Mouse (Mus musculus): ENCODE measurements around the gene Msi1. TPM values are rescaled to one million over a fixed set of nuclear protein-coding genes. Genes with fewer than 3 reads are reported as not detected.
"Not testable (repeated sequence)": the region's sequence is repeated elsewhere in the genome, so short reads cannot be mapped to it uniquely, and the experiment has no call there.

Gene Msi1
- polyA plus RNA-seq, 1 experiment: 1.7 TPM

GRCm38 (mm10) chr5:115433191-115433590 lies 3.8 kb downstream of the Msi1 start:
- DNase-seq (ENCODE audit: low spot score): no peak

DNA sequence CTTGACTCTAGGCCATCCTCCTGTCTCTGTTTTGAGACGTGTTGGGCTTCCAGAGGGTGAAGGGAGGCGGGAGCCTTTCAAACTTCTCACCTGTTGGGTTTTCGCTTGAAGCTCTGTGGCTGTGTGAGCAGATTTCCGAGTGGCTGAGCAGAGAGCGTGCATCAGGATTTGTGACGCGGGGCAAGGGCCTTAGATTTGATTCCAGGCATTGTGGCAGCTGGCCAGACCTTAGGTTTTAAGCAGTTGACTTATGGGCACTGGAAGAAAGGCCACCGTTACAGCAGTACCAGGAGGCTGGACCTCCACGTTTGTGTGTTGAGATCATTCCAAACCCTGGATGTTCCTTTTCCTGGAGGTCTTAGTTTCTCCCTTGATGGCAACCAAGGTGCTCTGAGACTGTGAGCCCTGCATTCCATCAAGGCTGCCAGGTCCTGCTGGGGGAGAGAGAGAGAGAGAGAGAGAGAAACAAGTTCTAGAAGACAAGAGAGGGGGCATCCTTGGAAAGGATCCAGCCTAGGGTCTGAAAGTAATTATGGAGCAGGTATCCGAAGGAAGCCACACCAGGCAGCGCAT lies 5.0 kb downstream of the Msi1 start:
- DNase-seq (ENCODE audit: low spot score): no peak

- DNase-seq (ENCODE audit: low spot score): no peak
These were observed 5.7 kb downstream of the Msi1 start for GRCm38 (mm10) chr5:115434853-115435754.

GRCm38 (mm10) chr5:115435755-115436379 lies 6.5 kb downstream of the Msi1 start:
- no peak for DNase-seq (ENCODE audit: low spot score)

- DNase-seq (ENCODE audit: low spot score): no peak
These were observed 7.2 kb downstream of the Msi1 start for GRCm38 (mm10) chr5:115436421-115437124.

DNA sequence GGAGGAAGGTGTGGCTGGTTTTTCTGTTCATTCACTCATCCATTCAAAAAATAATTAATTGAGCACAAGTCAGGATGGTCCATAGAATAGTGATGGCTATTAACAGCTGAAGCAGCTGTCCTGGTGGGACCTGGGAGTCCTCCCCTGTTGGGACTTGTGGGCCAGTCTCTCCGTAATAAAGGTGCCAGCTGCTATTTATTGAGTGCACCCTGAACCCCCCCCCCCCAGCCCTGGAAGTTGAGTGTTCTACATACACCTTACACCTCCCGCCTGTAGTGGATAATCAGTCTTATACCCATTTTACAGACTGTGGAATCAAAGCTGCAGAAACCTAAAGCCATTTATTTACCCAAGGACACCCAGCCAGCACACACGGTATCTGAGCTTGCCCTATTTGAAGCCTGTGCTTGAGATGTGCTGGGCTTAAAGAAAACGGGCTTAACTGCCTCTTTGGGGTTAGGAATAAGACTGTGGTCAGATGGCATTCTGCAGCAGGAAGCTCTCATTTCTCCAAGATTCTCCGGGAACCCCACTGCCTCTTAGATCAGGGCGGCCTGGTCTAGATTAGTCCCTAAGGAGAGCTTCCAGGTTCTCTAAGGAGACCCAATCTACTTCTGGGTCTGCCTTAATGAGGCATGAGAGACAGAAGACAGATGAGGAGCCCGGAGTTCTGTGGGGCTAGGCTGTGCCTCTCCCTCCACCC lies 8.0 kb downstream of the Msi1 start:
- no peak for DNase-seq (ENCODE audit: low spot score)

DNA sequence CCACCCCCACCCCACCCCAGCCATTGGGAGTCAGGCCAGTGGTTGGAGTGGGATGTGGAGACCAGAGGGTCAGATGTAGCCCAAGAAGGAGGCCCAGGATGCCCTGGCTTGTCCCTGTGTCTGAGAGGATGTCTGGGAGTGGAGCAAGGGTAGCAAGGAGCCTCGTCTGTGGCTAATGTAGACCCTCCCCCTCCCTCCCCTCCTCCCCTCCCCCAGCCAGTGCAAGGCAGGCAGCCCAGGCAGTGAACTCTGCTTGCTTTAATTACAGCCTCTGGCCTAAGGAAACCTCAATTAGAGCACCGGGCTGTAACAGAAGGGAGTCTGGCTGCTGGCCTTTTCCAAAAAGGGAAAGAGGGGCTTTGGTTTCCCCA lies 8.5 kb downstream of the Msi1 start:
- DNase-seq (ENCODE audit: low spot score): no peak

DNA sequence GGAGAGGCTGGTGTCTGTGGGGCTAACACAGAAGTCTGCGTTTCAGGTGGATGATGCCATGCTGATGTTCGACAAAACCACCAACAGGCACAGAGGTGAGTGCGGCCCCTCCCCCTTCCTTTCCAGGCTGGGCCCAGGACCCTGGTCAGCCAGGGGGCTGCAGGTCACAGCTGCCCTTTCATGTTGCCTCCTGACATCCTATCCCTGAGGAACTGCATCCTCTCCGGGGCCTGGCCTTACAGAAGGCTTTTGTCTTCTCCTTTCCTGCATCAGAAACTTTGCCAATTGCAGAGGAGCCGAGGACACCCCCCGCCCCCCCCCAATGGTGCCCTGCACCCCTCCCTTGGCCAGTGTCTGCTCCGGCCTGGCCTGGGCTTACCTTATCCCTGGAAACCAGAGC lies 9.3 kb downstream of the Msi1 start:
- DNase-seq (ENCODE audit: low spot score): no peak

- peak; percentile 41 for DNase-seq (ENCODE audit: low spot score)
These were observed 11.9 kb downstream of the Msi1 start for GRCm38 (mm10) chr5:115441205-115441849.

DNA sequence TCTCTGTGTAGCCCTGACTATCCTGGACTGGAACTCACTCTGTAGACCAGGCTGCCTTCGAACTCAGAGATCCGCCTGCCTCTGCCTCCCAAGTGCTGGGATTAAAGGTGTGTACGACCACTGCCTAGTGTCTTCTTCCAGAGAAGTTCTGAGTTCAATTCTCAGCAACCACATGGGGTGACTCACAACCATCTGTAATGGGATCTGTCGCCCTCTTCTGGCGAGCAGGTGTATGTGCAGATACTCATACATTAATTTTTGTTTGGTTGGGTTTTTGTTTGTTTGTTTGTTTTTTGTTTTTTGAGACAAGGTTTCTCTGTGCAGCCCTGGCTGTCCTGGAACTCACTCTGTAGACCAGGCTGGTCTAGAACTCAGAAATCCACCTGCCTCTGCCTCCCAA lies 13.3 kb downstream of the Msi1 start:
- not testable (repeated sequence) for DNase-seq (ENCODE audit: low spot score)

- DNase-seq (ENCODE audit: low spot score): no peak
These were observed 14.7 kb downstream of the Msi1 start for GRCm38 (mm10) chr5:115444130-115444529.

DNA sequence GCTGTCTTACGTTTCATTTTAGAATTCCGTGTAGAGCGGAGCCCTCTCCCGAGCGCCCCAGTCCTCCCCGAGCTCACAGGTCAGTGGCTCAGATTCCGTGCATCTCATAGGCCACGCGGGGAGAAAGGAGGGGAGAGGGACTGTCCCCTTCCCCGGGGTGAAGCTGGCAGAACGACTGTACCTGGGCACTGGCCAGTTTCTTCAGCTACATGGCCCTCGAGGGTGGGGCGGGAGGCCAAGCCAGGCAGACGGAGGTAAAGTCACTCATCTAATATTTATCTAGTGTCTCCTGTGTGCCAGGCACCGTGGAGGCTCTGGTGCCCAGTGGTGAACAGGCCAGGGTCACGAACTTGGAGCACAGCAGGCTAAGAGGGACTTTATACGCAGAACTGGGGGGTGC lies 17.7 kb downstream of the Msi1 start:
- DNase-seq (ENCODE audit: low spot score): no peak

GRCm38 (mm10) chr5:115449247-115449646 lies 19.8 kb downstream of the Msi1 start:
- DNase-seq (ENCODE audit: low spot score): no peak

- no peak for DNase-seq (ENCODE audit: low spot score)
These were observed 21.3 kb downstream of the Msi1 start for GRCm38 (mm10) chr5:115450410-115451317.

GRCm38 (mm10) chr5:115454422-115455090 lies 25.2 kb downstream of the Msi1 start:
- no peak for DNase-seq (ENCODE audit: low spot score)

GRCm38 (mm10) chr5:115455838-115456237 lies 26.4 kb downstream of the Msi1 start:
- DNase-seq (ENCODE audit: low spot score): no peak

DNA sequence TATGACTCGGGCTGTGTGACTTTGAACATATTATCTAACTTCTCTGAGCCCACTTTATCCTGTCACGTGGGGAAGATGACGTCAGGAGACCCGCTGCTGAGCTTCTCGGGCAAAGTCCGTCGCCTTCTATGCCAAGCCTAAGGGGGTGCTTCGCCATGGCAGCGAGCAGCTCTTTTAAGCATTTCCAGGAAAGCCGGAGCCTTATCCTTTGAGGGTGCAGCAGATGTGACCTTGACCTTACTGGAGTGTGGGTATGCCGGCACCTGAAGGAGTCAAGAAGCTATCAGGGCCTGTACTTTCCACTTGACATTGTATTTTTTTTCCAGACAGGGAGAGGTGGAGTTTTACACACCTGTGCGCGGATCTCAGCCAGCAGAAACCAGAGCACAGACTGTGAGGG lies 29.5 kb downstream of the Msi1 start:
- DNase-seq (ENCODE audit: low spot score): no peak

DNA sequence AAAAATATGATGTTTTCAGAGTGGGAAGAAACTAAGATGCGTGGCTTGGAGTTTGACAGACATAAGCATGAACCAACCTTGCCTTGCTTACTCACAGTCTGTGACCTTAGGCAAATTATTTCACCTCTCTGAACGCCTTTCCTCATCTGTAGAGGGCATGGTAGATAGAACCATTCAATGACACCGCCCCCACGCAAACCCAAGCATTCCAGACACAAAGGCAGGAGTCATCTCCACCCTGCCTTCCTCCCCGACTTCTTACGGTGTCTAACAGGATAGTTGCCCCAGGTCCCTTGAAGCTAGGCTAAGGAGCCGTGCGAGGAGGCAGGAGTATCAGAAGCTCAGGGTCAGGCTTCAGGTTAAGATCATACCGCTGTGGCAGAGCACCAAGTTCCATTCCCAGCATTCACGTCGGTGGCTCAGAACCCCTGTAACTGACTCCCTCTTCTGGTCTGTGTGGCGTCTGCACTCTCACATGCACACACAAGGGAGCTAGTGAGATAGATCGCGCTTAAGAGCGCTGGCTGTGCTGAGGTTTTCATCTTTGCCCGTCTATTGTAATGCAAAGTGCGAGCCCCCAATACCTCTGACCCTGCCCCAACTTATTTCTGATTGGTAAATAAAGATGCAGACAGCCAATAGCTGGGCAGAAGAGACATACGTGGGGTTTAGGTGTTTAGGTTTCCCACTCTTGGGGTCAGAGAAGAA lies 35.2 kb downstream of the Msi1 start:
- DNase-seq (ENCODE audit: low spot score): no peak
